Mouse (Mus musculus): ENCODE results near the gene Gm26920.

Gene Gm26920

DNA sequence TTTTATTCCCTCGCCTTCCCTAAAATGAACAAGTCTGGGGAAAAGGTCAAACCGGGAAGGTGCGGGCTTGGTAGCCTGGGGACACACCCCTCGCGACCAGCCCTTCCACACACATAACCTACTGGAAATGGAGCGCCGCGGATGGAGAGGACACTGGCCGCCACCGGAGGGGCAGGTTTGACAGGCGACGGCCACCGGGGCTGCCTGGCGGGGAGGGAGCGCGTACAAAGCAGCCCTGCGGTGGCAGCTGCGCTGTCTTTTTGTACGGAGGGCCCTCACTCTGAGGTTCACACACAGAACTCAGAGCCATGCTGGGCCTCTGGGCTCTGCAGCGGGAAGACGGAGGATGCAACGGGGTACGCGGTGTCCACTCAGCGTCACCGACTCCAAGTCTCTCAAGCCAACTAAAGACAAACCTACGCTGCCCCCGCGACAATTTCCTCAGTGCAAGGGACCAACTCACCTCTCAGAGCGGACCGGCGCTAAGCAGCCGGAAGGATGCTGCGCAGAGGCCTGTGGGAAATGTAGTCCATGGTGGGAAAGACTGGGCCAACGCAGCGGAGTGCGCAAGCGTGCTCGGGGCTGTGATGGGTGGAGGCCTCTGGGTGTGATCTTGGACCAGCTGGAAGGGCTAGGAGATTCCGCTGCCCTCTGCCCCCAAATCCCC lies 39.2 kb downstream of the Gm26920 start, which contains the start of gene Zfp14:
Gene Zfp14 (minus strand): TSS at position 499 of the 667 bp plus-strand sequence.
- peak; percentile 96 for DNase-seq

GRCm38 (mm10) chr7:30048126-30048525 lies 42.1 kb downstream of the Gm26920 start:
- DNase-seq: no peak

- no peak for DNase-seq
Observed at GRCm38 (mm10) chr7:30044354-30044753, 45.9 kb downstream of the Gm26920 start.

DNA sequence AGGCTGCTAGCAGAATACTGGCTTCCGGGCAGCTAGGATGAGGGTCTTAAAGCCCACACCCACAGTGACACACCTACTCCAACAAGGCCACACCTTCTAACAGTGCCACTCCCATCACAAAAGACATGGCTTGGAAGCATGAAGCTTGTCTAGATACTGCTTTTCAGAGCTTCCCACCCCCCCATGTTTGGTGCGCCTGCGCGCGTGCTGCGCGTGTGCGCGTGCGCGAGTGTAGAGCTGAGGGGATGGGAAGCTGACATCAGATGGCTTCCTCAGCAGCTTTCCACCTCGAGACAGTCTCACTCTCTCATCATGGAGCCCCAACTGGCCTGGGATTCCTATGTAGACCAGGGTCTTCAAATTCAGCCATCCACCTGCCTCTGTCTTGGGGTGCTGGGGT lies 55.9 kb downstream of the Gm26920 start:
- DNase-seq: no peak

DNA sequence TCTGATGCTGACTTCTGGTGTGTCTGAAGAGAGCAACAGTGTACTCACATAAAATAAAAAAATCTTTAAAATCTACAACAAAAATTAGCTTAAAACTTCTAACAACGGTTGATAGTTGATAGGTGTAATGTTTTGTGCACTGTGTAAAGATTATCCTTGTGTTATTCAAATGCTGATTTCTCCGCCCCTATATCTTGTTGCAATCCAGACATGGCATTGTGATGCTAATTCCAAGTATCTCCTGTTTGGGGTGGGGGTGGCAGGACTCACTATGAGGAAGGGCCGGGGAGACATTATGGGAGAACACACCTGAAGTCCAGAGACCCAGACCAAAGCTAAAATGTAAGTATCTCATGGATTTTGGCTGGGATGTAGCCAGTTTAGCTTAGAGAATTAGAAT lies 58.8 kb downstream of the Gm26920 start:
- no peak for DNase-seq

- DNase-seq: no peak
Observed at GRCm38 (mm10) chr7:30030677-30031076, 59.5 kb downstream of the Gm26920 start.

- no peak for DNase-seq
Observed at GRCm38 (mm10) chr7:30028572-30028971, 61.6 kb downstream of the Gm26920 start.

DNA sequence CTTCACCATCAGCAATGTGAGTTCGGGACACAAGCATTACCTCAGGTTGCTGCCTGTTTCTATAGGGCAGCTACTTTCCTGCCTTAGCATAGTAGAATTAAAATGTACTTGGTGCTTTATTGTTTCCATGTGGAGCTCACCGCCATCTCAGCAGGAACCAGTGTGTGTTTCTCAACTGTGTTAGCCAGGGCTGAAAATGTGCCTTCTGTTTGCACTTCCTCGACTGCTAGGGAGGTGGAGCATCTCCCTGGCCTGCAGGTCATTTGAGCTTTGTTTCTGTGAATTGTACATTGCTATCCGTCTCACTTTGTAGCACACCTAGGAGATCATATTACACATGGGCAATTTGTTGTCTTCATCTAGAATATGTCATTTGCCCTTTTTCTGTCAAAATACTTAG lies 62.9 kb downstream of the Gm26920 start:
- no peak for DNase-seq

DNA sequence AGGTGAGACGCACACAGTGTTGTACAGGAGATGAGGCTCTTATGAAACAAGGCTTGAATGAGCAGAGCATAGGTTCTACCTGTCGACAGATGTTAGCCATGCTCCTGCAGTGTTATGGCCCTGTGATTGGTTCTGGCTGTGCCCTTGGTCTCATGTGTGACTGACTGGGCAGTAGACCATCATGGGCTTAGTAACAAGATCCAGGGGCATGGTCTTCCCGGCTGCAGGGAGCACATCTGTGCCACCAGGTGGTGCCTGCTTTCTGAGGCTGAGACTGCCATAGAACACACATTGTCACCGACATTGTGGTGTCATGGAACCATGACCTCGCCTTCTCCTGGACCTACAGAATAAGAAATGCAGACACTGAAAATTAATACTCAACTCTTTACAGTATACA lies 64.9 kb downstream of the Gm26920 start:
- no peak for DNase-seq

DNA sequence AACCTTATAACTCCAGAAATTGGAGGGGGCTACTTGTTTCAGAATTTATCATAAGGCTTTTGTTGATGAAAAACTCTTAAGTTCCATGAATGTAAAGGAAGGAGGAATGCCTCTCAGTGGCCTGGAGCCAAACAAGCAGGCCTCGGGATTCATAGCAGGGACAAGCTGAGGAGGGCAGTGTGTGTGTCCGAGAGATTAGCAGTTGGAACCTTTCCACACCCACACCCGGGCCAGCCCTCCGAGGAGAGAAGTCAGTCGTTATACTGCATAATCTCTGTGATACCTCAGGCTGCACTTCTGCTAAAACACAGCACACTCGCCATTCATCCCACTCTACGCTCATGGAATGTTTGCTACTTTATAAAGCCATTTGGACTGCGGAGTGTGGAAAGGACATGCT lies 66.4 kb downstream of the Gm26920 start:
- no peak for DNase-seq

DNA sequence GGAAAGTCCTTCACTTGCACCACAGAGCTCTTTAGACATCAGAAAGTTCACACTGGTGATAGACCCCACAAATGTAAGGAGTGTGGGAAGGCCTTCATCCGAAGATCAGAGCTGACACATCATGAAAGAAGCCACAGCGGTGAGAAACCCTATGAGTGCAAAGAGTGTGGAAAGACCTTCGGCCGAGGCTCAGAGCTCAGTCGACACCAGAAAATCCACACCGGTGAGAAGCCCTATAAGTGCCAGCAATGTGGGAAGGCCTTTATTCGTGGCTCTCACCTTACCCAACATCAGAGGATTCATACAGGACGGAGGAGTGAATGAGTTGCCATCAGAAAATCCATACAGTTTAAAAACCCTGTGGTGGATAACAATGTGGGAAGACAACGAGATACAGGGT lies 66.9 kb downstream of the Gm26920 start:
- DNase-seq: no peak

DNA sequence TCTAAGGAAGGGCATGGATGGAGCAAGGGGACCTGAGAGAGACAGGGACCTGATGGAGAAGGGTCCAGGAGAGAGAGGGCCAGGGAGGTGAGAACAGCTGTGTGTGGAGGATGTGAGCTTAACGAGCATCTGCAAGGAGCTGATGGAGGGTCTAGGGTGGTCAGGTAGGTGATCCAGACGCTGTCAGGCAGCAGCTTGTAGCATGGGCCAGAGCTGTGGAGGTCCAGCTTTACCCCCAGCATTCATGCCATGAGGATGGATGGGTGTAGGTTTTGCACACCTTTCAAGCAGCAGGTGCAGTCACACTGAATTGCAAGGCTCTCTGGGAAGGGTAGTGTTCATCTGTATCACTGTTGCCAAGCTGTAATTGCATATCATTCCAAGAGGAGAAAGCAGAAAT lies 70.7 kb downstream of the Gm26920 start:
- no peak for DNase-seq

- DNase-seq: no peak
Observed at GRCm38 (mm10) chr7:30017226-30017625, 73.0 kb downstream of the Gm26920 start.

DNA sequence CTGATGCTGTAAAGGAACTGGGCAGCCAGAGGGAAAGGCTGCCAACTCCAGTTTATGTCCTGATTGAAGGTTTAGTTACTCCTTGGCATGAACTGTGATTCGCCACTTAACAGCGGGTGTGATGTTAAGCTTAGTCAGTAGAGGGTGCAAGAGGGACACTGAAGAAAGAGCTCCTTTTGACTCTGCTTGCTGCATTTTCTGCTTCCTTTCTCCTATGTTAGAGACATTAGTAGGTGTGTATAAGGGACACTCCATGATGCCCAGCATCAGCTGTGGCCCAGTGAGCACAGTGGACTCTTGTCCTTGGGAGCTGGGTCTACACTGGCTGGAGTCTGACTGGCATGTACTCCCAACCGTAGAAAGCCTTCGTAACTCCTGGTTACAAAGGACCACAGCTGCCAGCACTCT lies 77.2 kb downstream of the Gm26920 start:
- peak; percentile 54 for DNase-seq

DNA sequence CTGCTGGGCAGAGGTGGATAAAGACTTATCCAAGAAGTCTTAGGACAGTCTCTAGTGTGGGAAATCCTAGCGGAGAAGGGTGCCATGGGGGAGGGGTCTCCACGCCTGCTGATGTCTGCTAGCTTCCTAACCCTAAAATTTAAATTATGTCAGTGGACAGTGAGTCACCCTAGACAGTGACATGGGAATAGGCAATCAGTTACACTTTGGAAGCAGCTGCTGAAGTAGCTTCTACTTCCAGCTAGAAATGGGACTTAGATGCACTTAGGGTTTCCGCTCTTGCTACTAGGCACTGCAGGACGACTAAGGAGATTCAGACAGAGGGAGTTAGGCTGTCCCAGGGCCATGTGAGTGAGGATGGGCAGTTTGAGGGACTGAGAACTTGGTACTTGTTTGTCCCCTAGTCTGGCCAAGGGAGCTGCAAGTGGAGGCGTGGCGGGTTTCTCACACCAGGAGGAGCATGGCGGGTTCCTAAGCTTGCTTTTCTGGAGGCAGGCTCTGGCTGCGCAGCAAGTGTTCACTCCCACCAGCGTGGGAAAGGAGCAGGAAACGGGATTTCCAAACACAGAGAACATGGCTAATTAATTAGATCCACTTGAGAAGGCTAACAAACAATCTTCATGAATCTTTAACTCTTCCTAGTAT lies 79.5 kb downstream of the Gm26920 start:
- peak; percentile 49 for DNase-seq

- DNase-seq: peak; percentile 79
Observed at GRCm38 (mm10) chr7:30009321-30010085, 80.7 kb downstream of the Gm26920 start.

GRCm38 (mm10) chr7:30008020-30008690 lies 82.1 kb downstream of the Gm26920 start:
- no peak for DNase-seq

DNA sequence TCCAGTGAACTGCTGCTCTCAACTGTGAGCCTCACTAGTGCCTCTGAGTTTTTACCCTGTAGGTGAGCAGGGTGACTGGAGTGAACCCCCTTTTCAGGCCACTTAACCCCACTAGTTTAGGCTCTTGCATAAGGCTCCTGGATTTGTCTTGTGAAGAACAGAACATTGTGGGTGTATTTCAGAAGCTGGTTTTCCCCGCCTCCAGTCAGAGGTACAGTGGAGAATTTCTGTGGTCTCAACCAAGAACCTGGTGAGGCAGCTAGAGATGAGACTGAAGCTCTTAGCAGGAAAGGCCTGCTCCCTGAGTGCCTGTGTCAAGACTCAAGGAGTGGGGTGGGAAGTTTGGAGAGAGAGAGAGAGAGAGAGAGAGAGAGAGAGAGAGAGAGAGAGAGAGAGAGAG lies 82.6 kb downstream of the Gm26920 start:
- peak; percentile 58 for DNase-seq

Data from right cerebral cortex, adult 18-20 months (tissue).